Mouse (Mus musculus) lung, embryonic 16.5 days (tissue): ENCODE data around the gene Taar8a. TPM values are rescaled to one million over a fixed set of nuclear protein-coding genes. Genes with fewer than 3 reads are reported as not detected.
"Not testable (repeated sequence)": the region's sequence is repeated elsewhere in the genome, so short reads cannot be mapped to it uniquely, and the experiment has no call there.

Experiments used
- ATAC-seq: fragments of 200-750 bp; cut with Nextera tagmentation; 2 replicates; pipeline ENCODE4 v1.8.0; 2017; ENCODE audit warnings: low read depth, mild to moderate bottlenecking, moderate library complexity
- H3K27ac ChIP-seq: fragments of 300-500 bp; sonication (generic); 2 replicates; pipeline ENCODE4 v1.5.1; 2014; ENCODE audit warnings: mild to moderate bottlenecking, control low read depth, low read length
- H3K27me3 ChIP-seq: fragments of 300-500 bp; sonication (generic); 2 replicates; pipeline ENCODE4 v1.6.1; 2014; ENCODE audit warnings: low read depth, low read length, mixed read lengths; ENCODE audit not compliant: control insufficient read depth, insufficient read depth
- H3K36me3 ChIP-seq: fragments of 300-500 bp; sonication (generic); 2 replicates; pipeline ENCODE4 v1.6.1; 2014; ENCODE audit warnings: low read length; ENCODE audit not compliant: control insufficient read depth, insufficient read depth
- H3K4me1 ChIP-seq: fragments of 300-500 bp; sonication (generic); replicated peaks from 2 replicates; pipeline ENCODE4 v1.6.1; 2014; ENCODE audit warnings: low read length, mixed read lengths; ENCODE audit not compliant: control insufficient read depth, insufficient read depth
- H3K4me2 ChIP-seq: fragments of 300-500 bp; sonication (generic); 2 replicates; pipeline ENCODE4 v1.6.1; 2014; ENCODE audit warnings: low read depth, low read length, control low read depth
- H3K4me3 ChIP-seq: fragments of 300-500 bp; sonication (generic); 2 replicates; pipeline ENCODE4 v1.5.1; 2014; ENCODE audit warnings: mild to moderate bottlenecking, low read length, control low read depth
- H3K9ac ChIP-seq: fragments of 300-500 bp; sonication (generic); 2 replicates; pipeline ENCODE4 v1.6.1; 2014; ENCODE audit warnings: low read length, control low read depth
- H3K9me3 ChIP-seq: fragments of 300-500 bp; sonication (generic); 2 replicates; pipeline ENCODE4 v1.6.1; 2016; ENCODE audit warnings: low read length; ENCODE audit not compliant: control insufficient read depth
- WGBS: fragments of 180-500 bp; shearing (Covaris S2); extraction: QIAGEN DNeasy Blood & Tissue Kit; methylation state at CpG from one replicate; pipeline ENCODE4 v1.1.7; 2014; 5-methylcytosine and 5-hydroxymethylcytosine counted together
- polyA plus RNA-seq: library from polyadenylated mRNA; unstranded; fragments of >200 nt; fragmentation: Nextera tagmentation; extraction: Ambion mirVana; gene quantifications from 2 replicates; pipeline ENCODE4 v1.2.1, GENCODE M21; 2015

Taar8a gene
- polyA plus RNA-seq, 1 experiment from 2014 or later: not detected

DNA sequence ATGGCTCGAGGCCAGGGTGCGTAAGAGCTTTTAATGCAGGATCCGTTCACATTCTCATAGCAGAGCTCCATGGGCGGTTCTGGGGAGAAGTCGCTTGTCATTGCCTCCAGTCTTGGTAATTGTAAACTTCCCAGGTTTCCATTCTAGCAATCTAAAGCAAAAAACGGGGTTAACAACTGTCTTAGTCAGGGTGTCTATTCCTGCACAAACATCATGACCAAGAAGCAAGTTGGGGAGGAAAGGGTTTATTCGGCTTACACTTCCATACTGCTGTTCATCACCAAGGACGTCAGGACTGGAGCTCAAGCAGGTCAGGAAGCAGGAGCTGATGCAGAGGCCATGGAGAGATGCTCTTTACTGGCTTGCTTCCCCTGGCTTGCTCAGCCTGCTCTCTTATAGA lies 33.1 kb downstream of the Taar8a start, which contains the start of gene Taar9:
Gene Taar9 (minus strand): TSS at position 101 of the 400 bp plus-strand sequence.
- not testable (repeated sequence) for H3K27me3 ChIP-seq
- 65% methylated on average over 8 of the region's 8 CpGs for WGBS

DNA sequence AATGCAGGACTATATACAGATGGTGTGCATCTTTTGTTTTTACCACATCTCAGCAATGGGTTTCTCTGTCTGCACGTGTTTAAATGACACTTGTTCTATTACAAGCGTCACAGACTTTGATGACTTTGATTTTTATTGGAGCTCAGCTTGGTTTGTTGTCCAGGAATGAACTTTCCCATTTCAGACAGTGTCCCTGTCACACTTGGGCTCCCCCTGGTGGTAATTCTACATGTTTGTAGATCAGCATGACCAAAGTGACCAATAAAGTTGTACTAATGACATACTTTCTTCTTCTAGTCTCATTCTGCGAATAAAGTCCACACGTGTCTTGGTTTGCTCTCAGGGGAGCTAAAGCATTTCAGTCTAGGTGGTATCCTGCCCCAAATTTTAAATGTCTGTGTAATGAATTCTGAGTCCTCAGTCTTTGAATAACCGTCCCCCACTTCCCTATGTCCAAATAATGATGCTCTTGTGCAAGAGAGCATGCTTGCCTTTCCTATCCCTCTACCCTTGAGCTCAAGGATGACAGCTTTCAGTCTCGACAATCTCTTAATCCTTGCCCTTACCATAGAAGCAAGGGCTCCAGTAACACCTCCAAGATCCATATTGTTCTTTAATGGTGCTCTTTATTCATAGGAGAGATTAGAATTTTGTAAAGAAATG lies 34.9 kb downstream of the Taar8a start:
- Histone ChIP-seq H3K27ac (no peak overlapping the region), H3K4me3 (no peak overlapping the region), H3K9me3 (peaks cover 5% of the 10 kb centered on the region; the same call in 1 of the 2 replicates), H3K9ac (no peak overlapping the region), H3K4me1 (no peaks in the 10 kb centered on the region), H3K27me3 (no peaks in the 10 kb centered on the region), H3K4me2 (no peak overlapping the region), H3K36me3 (no peaks in the 10 kb centered on the region)
- 43% methylated on average over 6 of the region's 6 CpGs for WGBS
- 0 out of 2 replicates have a peak, but pooled peaks have one; percentile 28 for ATAC-seq

More for the DNA sequence above, 33.1 kb downstream of the Taar8a start, which contains the start of gene Taar9:
- H3K4me3 ChIP-seq, ATAC-seq, H3K4me1 ChIP-seq, H3K36me3 ChIP-seq, H3K9me3 ChIP-seq, H3K4me2 ChIP-seq, H3K27ac ChIP-seq, H3K9ac ChIP-seq: not testable (repeated sequence)

Other genes starting within 250 kb of the Taar8a start
- 0.29 and 0.53 TPM in 2 replicates for gene Vnn3, start 225.0 kb upstream of the Taar8a start, polyA plus RNA-seq
- 3.8 and 4.9 TPM in 2 replicates for gene Vnn1, start 181.8 kb upstream of the Taar8a start, polyA plus RNA-seq
- not detected in 2 replicates for gene Taar1, start 156.1 kb upstream of the Taar8a start, polyA plus RNA-seq
- not detected in 2 replicates for gene Taar2, start 137.9 kb upstream of the Taar8a start, polyA plus RNA-seq
- not detected in 2 replicates for gene Taar3, start 126.9 kb upstream of the Taar8a start, polyA plus RNA-seq
- not detected in 2 replicates for gene Taar4, start 116.0 kb upstream of the Taar8a start, polyA plus RNA-seq
- gene Taar5, start 105.8 kb upstream of the Taar8a start, polyA plus RNA-seq: not detected in 2 replicates
- not detected in 2 replicates for gene Taar6, start 90.9 kb upstream of the Taar8a start, polyA plus RNA-seq
- not detected in 2 replicates for gene Taar7a, start 83.0 kb upstream of the Taar8a start, polyA plus RNA-seq
- not detected in 2 replicates for gene Taar7b, start 76.6 kb upstream of the Taar8a start, polyA plus RNA-seq
- not detected in 2 replicates for gene Taar7d, start 49.3 kb upstream of the Taar8a start, polyA plus RNA-seq
- gene Taar7e, start 38.9 kb upstream of the Taar8a start, polyA plus RNA-seq: not detected in 2 replicates
- gene Taar7f, start 27.0 kb upstream of the Taar8a start, polyA plus RNA-seq: not detected in 2 replicates
- gene Taar8b, start 15.8 kb downstream of the Taar8a start, polyA plus RNA-seq: not detected in 2 replicates
- gene Taar8c, start 25.4 kb downstream of the Taar8a start, polyA plus RNA-seq: not detected in 2 replicates
- gene Taar9, start 33.0 kb downstream of the Taar8a start, polyA plus RNA-seq: not detected in 2 replicates
- gene Stx7, start 72.8 kb downstream of the Taar8a start, polyA plus RNA-seq: 89.9 and 95.5 TPM in 2 replicates
- 6.6 and 6.7 TPM in 2 replicates for gene Moxd1, start 147.0 kb downstream of the Taar8a start, polyA plus RNA-seq